Mouse (Mus musculus) cerebellum, adult 11-12 months (tissue): ENCODE results near the gene Ms4a13.
"Not testable (repeated sequence)": the region's sequence is repeated elsewhere in the genome, so short reads cannot be mapped to it uniquely, and the experiment has no call there.

ENCODE experiments used
- DNase-seq: peaks from one replicate; pipeline ENCODE4 v3.0.0; 2022

Gene Ms4a13

GRCm38 (mm10) chr19:11196546-11196945 lies at the start of gene Ms4a13:
TSS of gene Ms4a13 (minus strand) at chr19:11196737.
- DNase-seq = no peak

- no peak for DNase-seq
These were observed 47.7 kb upstream of the Ms4a13 start for GRCm38 (mm10) chr19:11244230-11244629.

- no peak for DNase-seq
These were observed 46.0 kb upstream of the Ms4a13 start for GRCm38 (mm10) chr19:11242560-11242959.

GRCm38 (mm10) chr19:11235820-11236219 lies 39.3 kb upstream of the Ms4a13 start:
- no peak for DNase-seq

GRCm38 (mm10) chr19:11234921-11235735 lies 38.6 kb upstream of the Ms4a13 start:
- DNase-seq = no peak

- no peak for DNase-seq
These were observed 37.7 kb upstream of the Ms4a13 start for GRCm38 (mm10) chr19:11234244-11234643.

GRCm38 (mm10) chr19:11232348-11232747 lies 35.8 kb upstream of the Ms4a13 start, which contains the start of gene Ms4a12:
TSS of gene Ms4a12 (minus strand) at chr19:11232448.
- no peak for DNase-seq

- DNase-seq = no peak
These were observed 4.0 kb downstream of the Ms4a13 start for GRCm38 (mm10) chr19:11192552-11192951.

- no peak for DNase-seq
These were observed 12.4 kb downstream of the Ms4a13 start for GRCm38 (mm10) chr19:11184121-11184520.

GRCm38 (mm10) chr19:11177464-11177863 lies 19.1 kb downstream of the Ms4a13 start:
- DNase-seq = no peak

- no peak for DNase-seq
These were observed 31.4 kb downstream of the Ms4a13 start, which contains the start of gene 1700025F22Rik for GRCm38 (mm10) chr19:11165172-11165571. TSS of gene 1700025F22Rik (minus strand) at chr19:11165320.

- not testable (repeated sequence) for DNase-seq
These were observed 38.6 kb downstream of the Ms4a13 start for GRCm38 (mm10) chr19:11157890-11158289.

GRCm38 (mm10) chr19:11135336-11135735 lies 61.2 kb downstream of the Ms4a13 start:
- no peak for DNase-seq

- no peak for DNase-seq
These were observed 61.7 kb downstream of the Ms4a13 start for GRCm38 (mm10) chr19:11134852-11135251.

GRCm38 (mm10) chr19:11130776-11131175 lies 65.8 kb downstream of the Ms4a13 start, which contains the start of gene 1700017D01Rik:
TSS of gene 1700017D01Rik (minus strand) at chr19:11130876.
- DNase-seq = not testable (repeated sequence)

GRCm38 (mm10) chr19:11129702-11130101 lies 66.8 kb downstream of the Ms4a13 start:
- DNase-seq = no peak

GRCm38 (mm10) chr19:11121016-11121420 lies 75.5 kb downstream of the Ms4a13 start:
- peak; percentile 33 for DNase-seq
